Mouse (Mus musculus) T-helper 1 cell (primary cell): ENCODE data around the gene Hist2h2ac.
"Not testable (repeated sequence)": the region's sequence is repeated elsewhere in the genome, so short reads cannot be mapped to it uniquely, and the experiment has no call there.

ENCODE experiments used
- in situ Hi-C: fragments of 300-600 bp; cut with MboI, MseI; formaldehyde crosslinking; loops from one replicate; pipeline ENCODE4 v1.15.1; 2025; ENCODE audit warnings: high pct_unique_total_duplicates

Gene Hist2h2ac

DNA sequence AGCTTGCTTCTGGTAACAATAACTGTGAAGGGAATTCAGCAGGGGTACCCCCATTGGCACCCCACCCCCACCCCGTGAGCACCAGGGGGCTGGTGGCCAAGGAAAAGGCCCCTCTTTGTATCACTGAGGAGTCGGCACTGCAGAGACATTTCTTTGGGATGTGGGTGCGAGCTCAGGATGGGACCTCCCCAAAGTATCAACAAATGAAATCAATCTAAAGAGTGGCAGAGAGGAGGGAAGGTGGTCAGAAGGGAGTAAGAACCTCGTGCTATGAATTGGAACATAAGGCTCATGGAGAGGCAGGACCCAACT, 28.3 kb upstream of the Hist2h2ac start:
- in situ Hi-C loops = no loop called here

DNA sequence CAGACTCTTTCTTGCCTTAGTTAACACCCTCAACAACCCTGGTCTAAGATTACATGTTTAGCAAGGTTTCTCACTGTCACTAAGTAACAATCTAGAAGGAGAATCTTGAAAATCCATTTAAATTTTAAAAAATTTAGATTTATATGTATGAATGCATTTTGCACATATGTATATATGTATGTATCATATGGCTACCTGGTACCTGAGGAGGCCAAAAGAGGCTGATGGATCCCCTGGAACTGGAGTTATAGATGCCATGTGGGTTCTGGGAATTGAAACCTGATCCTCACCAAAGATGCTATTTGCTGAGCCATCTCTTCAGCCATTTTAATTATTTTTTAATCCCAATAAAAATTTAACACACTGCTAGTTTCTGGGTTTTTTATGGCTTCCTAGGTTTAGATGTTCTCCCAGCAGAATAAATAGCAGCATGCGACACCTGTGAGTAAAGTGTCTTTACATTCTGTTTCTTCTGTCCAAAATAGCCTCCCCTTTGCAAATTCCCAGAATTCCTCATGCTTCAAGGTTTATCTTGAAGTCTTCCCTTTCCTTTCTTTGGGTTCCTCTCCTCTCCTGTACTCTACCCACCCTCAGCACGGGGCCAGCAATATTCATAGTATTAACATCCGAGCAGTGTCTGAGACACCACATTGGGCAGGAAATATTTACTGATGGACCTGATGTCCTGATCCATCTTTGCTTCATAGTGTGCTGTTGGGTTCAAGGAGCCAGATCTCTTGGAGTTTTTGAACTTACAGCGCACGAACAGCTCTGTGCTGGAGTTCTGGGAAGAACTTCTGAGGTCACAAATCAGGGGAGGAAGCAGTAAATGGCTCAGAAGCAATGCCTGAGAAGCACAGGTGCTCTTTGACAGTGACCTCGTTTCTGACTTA, 27.7 kb upstream of the Hist2h2ac start:
- in situ Hi-C loops = no loop called here

DNA sequence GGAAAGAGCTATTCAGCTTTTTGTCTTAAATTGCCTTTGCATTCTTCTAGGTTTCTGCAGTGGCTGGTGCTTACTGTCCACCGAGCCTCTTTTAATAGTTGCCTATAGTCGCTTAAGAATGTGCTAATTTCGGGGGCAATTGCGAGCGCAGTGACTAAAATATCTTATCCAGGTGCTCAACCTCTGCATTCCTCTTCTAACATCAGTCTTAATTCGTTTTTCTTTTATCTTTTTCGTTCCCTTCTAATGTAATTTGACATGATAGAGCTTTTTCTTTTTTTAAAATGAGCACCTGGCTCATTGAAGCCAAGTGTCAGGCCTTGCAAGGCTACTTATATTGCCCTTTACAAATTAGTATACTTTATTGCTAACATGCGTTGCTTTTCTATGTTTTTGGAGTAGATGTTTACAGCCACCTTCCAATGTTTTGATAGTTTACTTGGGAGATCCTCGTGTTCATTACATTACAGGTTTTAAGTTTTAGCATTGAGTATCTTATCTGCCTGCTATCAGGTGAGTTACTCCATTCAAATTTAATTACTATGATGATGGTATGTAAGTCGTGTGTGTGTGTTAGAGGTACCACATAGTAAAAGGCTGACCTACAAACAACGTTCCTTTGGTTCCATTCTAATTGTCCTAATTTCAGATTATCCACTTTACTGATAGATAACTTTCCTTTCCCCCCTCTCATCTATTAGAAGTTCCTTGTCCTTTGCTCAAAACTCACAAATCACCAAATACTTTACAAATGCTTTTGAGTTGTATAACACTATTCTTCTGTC, 26.9 kb upstream of the Hist2h2ac start:
- in situ Hi-C loops = no loop called here

DNA sequence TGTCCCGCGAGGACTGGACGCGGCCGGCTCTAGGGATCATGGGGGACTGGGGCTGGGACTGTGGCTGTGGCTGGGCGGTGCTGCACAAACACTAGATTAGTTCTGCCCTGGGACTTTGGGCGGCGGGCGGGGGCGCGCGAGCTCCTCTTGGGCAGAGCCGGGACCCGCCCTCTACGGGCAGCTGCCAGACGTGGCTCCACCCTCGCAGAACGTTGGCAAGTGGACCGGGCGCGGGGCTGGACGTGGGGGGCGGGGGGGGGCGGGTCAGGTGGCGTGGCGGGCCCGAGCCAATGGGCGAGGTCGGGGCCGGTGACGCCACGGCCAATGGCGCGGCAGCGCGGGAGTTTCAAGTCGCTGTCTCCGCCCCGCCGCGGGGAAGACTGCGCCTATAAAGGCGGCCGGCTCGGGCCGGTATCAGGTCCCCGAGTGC, 25.8 kb upstream of the Hist2h2ac start, which contains the start of gene Hist2h3c1:
Hist2h3c1 (plus strand) TSS at position 259 of the 430 bp plus-strand sequence.
- in situ Hi-C loops = not testable (repeated sequence)

DNA sequence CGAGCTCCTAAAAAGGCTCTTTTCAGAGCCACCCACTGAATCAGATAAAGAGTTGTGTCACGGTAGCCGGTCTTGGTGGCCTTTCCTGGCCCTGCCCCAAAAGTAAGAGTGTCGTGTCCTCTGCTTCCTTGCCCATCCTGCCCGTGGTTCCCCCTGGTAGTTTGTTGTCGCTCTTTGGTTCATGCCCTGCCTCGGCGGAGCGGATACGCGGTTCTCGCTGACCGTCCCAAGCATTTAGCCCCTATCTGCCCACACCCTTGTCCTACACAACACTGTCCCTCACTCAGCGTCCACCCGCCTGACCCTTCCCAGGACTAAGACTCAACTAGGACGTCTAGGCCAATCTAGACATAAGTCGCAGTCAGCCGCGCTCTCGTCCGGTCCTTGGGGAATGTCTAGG, 25.3 kb upstream of the Hist2h2ac start:
- in situ Hi-C loops = not testable (repeated sequence)

DNA sequence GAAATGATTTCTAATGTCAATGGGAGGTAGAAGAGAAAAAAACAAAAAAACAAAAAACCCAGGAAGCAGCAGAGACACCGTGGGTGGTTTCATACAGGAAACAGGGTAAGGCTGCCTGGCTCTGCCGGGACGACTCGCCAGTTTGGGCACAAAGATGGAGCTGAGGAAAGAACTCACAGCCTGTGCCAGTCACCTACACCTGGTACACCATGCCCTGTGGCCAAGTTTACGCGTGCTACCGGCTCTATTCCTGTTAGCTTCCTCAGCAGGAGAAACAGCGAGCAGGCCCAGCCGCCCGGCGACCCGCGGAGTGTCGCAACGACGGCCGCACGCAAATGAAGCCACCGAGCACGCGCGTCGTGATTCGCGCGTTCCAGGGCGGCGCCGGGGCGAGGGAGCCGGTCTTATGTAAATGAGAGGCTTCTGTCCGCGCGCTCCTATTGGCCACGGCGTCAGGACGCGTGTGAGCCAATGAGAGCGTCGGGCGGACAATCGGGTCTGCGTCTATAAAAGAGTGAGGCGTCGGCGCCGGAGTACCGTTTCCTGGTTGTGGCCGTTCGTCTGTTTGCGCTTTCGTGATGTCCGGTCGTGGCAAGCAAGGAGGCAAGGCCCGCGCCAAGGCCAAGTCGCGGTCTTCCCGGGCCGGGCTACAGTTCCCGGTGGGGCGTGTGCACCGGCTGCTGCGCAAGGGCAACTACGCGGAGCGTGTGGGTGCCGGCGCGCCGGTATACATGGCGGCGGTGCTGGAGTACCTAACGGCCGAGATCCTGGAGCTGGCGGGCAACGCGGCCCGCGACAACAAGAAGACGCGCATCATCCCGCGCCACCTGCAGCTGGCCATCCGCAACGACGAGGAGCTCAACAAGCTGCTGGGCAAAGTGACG, 24.6 kb upstream of the Hist2h2ac start, which contains the start of gene Hist2h2aa1:
Hist2h2aa1 (plus strand) TSS at position 495 of the 884 bp plus-strand sequence.
- in situ Hi-C loops = not testable (repeated sequence)

DNA sequence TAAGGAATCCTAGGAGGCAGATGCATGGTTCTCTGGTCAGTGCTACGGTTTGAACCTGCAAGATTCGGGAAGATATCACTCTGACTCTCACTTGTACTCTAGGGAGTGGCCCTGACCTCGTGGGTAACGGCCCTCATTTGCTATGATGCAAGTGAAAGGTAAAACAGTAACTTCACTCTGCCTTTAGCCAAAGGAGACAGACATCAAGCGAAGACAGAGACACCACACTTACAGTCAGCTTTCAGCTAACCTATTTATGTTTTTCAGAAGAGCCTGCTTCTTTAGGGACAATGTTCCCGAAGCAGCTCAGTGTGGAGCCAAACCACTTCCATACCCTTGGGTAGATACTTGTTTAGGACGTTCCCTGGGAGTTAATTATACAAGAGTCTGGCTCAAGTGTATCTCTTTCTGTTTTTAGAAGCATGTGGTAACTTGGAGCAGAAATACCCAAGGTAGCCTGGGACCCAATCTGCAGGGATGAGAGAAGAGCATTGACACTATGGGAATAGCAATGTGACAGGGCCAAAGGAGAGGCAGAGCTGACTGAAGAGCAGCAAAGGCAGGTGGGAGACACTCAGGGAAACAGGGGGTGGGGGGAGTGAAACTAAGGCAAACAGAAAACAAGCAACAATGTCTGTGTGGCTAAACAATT, 23.4 kb upstream of the Hist2h2ac start:
- in situ Hi-C loops = no loop called here

DNA sequence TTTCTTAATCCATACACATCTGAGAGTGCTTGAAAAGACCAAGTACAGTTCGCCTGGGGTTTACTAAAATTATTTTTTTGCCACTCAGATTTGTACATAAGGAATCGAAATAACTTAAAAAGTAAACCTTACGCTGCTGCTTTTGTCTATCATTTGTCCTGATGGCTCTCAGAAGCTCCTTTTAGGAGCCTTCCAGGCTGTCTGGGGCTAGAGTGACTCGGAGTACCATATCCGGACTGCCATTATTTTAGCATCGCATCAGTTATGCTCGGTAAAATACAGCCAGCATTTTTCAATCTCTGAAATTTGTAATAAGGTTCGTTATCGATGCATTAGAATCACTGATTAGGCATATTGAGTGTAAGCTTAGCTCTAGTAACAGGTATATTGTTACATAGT, 20.1 kb upstream of the Hist2h2ac start:
- in situ Hi-C loops = no loop called here

DNA sequence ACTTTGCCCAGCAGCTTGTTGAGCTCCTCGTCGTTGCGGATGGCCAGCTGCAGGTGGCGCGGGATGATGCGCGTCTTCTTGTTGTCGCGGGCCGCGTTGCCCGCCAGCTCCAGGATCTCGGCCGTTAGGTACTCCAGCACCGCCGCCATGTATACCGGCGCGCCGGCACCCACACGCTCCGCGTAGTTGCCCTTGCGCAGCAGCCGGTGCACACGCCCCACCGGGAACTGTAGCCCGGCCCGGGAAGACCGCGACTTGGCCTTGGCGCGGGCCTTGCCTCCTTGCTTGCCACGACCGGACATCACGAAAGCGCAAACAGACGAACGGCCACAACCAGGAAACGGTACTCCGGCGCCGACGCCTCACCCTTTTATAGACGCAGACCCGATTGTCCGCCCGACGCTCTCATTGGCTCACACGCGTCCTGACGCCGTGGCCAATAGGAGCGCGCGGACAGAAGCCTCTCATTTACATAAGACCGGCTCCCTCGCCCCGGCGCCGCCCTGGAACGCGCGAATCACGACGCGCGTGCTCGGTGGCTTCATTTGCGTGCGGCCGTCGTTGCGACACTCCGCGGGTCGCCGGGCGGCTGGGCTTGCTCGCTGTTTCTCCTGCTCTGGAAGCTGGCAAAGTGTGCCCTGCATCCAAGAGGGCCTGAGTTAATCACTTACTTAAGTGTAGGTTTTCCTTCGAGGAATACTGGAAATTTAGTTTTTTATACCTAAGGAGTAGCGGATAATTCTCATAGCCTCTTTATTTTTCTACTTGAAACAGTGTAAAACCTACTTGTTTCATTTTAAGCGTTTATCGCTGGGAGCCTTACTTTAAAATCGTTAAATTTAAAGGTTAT, 19.5 kb upstream of the Hist2h2ac start, which contains the start of gene Hist2h2aa2:
Hist2h2aa2 (minus strand) TSS at position 328 of the 850 bp plus-strand sequence.
- in situ Hi-C loops = not testable (repeated sequence)

DNA sequence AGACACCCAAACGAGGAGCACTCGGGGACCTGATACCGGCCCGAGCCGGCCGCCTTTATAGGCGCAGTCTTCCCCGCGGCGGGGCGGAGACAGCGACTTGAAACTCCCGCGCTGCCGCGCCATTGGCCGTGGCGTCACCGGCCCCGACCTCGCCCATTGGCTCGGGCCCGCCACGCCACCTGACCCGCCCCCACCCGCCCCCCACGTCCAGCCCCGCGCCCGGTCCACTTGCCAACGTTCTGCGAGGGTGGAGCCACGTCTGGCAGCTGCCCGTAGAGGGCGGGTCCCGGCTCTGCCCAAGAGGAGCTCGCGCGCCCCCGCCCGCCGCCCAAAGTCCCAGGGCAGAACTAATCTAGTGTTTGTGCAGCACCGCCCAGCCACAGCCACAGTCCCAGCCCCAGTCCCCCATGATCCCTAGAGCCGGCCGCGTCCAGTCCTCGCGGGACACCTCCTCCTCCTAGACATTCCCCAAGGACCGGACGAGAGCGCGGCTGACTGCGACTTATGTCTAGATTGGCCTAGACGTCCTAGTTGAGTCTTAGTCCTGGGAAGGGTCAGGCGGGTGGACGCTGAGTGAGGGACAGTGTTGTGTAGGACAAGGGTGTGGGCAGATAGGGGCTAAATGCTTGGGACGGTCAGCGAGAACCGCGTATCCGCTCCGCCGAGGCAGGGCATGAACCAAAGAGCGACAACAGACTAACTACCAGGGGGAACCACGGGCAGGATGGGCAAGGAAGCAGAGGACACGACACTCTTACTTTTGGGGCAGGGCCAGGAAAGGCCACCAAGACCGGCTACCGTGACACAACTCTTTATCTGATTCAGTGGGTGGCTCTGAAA, 18.5 kb upstream of the Hist2h2ac start, which contains the start of gene Hist2h3c2:
Hist2h3c2 (minus strand) TSS at position 174 of the 840 bp plus-strand sequence.
- in situ Hi-C loops = not testable (repeated sequence)

DNA sequence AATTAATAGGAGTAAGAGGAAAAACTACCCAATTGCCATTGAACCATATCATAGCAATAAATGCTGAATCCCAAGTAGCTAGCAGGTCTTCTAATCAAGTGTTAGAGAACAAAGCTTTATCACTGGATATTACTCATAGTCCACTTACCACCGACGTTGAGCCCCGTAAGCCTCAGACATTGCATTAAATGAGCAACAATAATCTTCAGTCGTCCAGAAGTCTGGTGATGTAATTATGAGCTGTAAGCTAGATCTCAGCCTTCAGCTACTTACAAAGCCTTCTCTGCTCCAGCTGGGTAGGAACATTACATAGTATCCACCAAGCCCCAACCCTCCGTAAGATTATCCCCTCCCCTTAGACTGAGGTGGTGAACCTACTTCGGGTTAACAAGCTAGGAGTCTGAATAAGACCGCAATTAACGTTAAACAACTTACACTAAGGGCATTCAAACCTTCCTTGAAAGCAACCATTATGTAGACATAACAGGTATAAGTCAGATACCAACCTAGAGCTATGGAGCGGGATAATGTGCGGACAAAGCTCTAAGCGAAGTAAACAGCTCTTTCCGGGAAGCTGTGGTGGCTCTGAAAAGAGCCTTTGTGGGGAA, 17.3 kb upstream of the Hist2h2ac start:
- in situ Hi-C loops = no loop called here

DNA sequence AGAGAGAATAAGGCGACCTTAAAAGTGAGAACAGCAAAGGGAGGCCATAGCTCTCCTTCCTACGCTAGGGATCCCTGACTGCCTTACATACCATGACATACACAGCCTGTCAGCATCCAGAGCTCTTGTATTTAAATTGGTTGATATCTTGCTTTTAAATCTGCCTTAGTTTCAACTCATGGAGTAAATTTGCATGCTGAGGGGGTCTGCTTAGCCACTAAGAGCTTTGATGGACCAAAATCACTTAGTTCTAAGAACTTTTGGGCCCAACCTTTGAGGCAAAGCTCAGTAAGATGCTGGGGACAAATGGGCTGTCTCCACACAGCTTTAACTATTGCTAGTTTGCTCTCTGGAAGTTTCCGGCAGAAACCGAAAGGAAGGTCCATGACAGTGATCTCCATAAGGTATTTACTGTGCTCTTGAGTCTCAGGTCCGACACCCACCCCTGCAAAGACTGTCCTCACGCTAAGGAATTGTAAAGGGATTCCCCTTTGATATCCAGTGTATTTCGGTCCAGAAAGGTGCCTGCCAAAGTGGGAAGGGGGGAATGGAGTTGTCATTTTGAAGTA, 16.7 kb upstream of the Hist2h2ac start:
- in situ Hi-C loops = no loop called here

DNA sequence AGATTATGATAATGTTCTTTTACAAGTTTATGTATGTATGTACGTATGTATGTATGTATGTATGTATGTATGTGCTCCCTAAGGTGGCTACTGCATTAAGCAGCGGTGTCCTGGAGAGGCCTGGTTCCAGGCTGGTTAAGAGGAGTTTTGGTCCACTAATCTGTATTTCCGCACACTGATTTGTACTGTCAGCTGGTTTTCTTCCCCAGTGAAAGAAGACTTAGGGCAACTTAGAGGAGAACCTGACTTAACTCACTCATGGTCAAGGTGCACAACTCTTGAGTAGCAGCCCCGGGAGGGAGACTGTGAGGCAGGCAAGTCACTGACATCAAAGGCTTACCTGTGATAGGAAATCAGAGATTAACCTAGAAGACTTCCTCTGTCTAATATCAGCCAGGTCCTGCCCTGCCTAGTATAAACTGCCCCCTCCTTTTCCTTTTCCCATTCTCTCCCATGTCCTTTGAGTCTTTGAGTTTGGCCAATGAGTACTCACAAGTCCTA, 16.2 kb upstream of the Hist2h2ac start:
- in situ Hi-C loops = no loop called here

DNA sequence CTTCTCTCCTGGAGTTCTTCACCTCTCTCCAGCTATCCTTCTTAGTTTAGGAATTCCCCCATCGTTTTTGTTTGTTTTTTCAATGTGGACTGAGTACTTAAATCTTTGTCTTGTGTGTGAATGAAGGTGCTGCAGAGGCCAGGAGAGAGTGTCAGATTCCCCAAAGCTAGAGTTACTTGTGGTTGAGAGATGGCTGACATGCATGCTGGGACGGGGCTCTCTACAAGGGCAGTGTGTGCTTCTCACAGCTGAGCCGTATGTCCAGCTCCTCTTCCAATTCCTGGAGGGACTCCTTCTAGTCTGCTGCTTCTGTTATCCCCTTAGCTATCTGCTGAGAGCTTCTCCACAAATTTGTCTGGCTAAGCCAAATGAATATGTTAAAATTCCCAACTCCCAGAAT, 15.2 kb upstream of the Hist2h2ac start:
- in situ Hi-C loops = no loop called here

DNA sequence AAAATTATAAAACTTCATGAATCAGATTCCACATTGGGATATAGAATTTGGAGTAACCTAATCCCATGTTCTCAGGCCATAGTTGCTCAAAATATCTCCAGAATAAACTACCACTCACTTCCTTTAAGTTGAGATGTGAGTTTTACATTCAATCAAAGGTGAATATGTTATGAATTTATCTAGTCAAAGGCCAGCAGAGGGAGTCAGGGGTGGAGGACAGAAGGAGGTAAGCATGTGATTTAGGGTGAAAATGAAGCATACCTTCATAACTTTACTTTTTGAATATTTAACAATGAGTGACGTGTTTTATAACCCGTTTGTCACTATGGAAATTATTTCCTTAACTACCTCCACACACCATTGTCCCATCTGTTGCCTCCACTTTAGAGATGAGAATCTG, 14.2 kb upstream of the Hist2h2ac start:
- in situ Hi-C loops = loop anchor here (5.0 kb wide), 1 partner anchor 58 kb away; no protein-coding TSS in a partner anchor

DNA sequence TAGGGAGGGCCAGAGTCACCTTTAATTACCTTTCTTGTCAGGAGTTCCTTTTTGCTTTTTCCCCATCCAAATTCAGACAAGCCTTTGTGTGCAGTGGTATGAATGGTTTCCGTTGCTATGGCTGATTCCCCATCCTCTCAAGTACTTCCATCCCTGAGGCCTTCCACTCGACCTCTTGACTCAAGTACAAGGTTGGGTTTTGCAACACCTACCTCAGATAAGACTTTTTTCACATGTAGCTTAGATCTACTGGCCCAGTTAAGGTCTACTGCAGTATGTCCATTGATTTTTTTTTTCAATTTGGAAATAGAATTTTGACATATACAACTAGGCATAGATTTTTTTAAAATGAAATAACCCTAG, 11.1 kb upstream of the Hist2h2ac start:
- in situ Hi-C loops = loop anchor here (5.0 kb wide), 1 partner anchor 54 kb away; no protein-coding TSS in a partner anchor

DNA sequence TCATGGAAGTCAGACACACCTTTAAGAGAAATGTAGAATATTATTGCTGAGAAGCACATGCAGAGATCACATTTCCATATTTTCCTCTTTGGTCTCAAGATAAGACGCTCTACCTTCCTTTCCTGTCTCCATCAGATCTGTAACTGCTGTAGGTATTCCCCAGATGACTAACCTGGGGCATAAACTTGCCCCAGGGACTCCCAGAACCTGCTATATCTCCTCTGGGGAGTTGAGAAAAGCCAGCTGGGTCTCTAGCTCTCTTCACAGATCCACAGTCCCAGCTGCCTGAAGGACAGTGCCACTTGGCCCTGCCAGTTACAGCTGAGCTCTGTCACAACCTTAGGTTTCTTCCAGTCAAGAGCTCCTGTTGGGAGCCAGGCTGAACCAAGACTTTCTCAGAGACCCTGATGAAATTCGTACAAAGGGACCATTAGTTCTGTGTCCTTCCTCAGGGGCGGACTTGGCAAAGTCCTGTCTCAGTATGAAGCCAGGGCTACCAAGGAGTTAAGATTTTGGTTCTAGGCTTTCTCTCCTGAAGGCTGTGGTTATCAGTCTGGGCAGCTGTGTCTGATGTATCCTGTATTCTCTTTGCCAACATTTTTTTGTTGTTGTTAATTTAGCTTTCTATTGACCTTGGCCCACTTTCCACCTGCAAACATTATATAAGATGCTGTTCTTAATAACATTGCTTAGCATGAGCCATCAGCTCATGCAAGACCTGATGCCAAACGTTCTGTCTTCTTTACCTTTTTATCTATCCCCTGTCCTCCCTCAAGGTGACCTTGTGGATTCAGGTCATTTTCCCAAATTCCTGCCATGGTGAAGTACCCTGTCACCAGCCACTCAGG, 10.5 kb upstream of the Hist2h2ac start:
- in situ Hi-C loops = loop anchor here (5.0 kb wide), 1 partner anchor 54 kb away; no protein-coding TSS in a partner anchor
